In genomic region chr9:10713641-10714040, GRCm38 (mm10) we compare ENCODE assay signal across 26 mouse cellular contexts.
A peak's percentile ranks its signal among the peaks of the same experiment; 100 is the strongest.
DNase-seq lines count a peak whose midpoint lies in the region; ATAC-seq and TF ChIP-seq lines count a peak whose summit lies in the region.
"Had no signal": no experiment of that assay in that cellular context is flagged by ENCODE, and none has a peak within 500 bp of the region (broad histone marks: within the 10 kb centered on the region; RNA-seq: fewer than 3 reads in every experiment).

No protein-coding gene starts in this region.

- H3K9me3 ChIP-seq in midbrain, embryonic 11.5 days (ENCODE audit: control insufficient read depth, low read length): no peaks in the 10 kb centered on the region
- H3K9me3 ChIP-seq in midbrain, embryonic 14.5 days (ENCODE audit: control insufficient read depth, low read length): no peaks in the 10 kb centered on the region
- H3K9me3 ChIP-seq: embryonic facial prominence, embryonic 13.5 days; embryonic facial prominence, embryonic 15.5 days; forebrain, embryonic 10.5 days; forebrain, embryonic 12.5 days; G1E had no signal

- H3K4me2 ChIP-seq in midbrain, embryonic 11.5 days: no peak overlapping the region
- no peak overlapping the region for H3K4me2 ChIP-seq in midbrain, embryonic 14.5 days (ENCODE audit: low read length)
- H3K4me2 ChIP-seq: embryonic facial prominence, embryonic 13.5 days; embryonic facial prominence, embryonic 15.5 days; forebrain, embryonic 12.5 days had no signal

- no peak for TF ChIP-seq POLR2A in kidney, adult 2 months (IDR thresholded peaks at IDR 0.05; ENCODE audit: low read depth, low read length)

- no peak overlapping the region for H3K27ac ChIP-seq in midbrain, embryonic 11.5 days (ENCODE audit: low read depth, low read length)
- no peak overlapping the region for H3K27ac ChIP-seq in midbrain, embryonic 14.5 days (replicated peaks; ENCODE audit: low read depth, low read length)
- no peak overlapping the region for H3K27ac ChIP-seq in kidney, adult 2 months (ENCODE audit: insufficient read depth, low read depth, low read length)
- H3K27ac ChIP-seq: embryonic facial prominence, embryonic 13.5 days; embryonic facial prominence, embryonic 15.5 days; forebrain, embryonic 10.5 days; forebrain, embryonic 12.5 days had no signal

- WGBS in midbrain, embryonic 11.5 days: 6% methylated on average over 1 of the region's 1 CpGs
- WGBS in midbrain, embryonic 14.5 days: 15% methylated on average over 1 of the region's 1 CpGs
- 17% methylated on average over 1 of the region's 1 CpGs for WGBS in kidney, adult 2 months

- TF ChIP-seq CTCF in kidney, adult 2 months (conservative IDR thresholded peaks at IDR 0.05; ENCODE audit: insufficient read depth, insufficient read length, low read depth, low read length): no peak

- H3K9ac ChIP-seq in midbrain, embryonic 11.5 days (ENCODE audit: low read length): no peak overlapping the region
- H3K9ac ChIP-seq in midbrain, embryonic 14.5 days (replicated peaks; ENCODE audit: low read length): no peak overlapping the region
- H3K9ac ChIP-seq: embryonic facial prominence, embryonic 13.5 days; embryonic facial prominence, embryonic 15.5 days; forebrain, embryonic 12.5 days had no signal

- DNase-seq in midbrain, embryonic 11.5 days (ENCODE audit: low spot score, missing footprints): peak; percentile 39
- no peak for DNase-seq in midbrain, embryonic 14.5 days
- DNase-seq in ES-CJ7 (ENCODE audit: low read depth, low spot score): peak; percentile 51
- peak; percentile 66 for DNase-seq in R1 (ENCODE audit: low read depth, low spot score)
- no peak for DNase-seq in kidney, adult 2 months
- no peak for DNase-seq in kidney, postnatal 14 days
- DNase-seq in cerebellum, adult 11-12 months: no peak
- DNase-seq: adrenal gland, adult 8-10 months; adrenal gland, postnatal 14 days; adrenal gland, postnatal 36 days; cerebellum, adult 18-20 months; cerebellum, adult 8-10 months; cerebellum, adult 9-11 months; cerebellum, postnatal 14 days; cerebellum, postnatal 36 days; embryo, embryonic 11 days had no signal

- no peaks in the 10 kb centered on the region for H3K27me3 ChIP-seq in midbrain, embryonic 11.5 days (ENCODE audit: control insufficient read depth, insufficient read depth, low read length)
- no peaks in the 10 kb centered on the region for H3K27me3 ChIP-seq in midbrain, embryonic 14.5 days (ENCODE audit: control insufficient read depth, insufficient read depth, low read length)
- no peaks in the 10 kb centered on the region for H3K27me3 ChIP-seq in kidney, adult 2 months (replicated peaks; ENCODE audit: control insufficient read depth, insufficient read depth, low read length)
- H3K27me3 ChIP-seq: embryonic facial prominence, embryonic 13.5 days; embryonic facial prominence, embryonic 15.5 days; forebrain, embryonic 12.5 days; Patski had no signal

- H3K36me3 ChIP-seq in midbrain, embryonic 11.5 days (ENCODE audit: control insufficient read depth, insufficient read depth, low read length): no peaks in the 10 kb centered on the region
- H3K36me3 ChIP-seq in midbrain, embryonic 14.5 days (ENCODE audit: control insufficient read depth, insufficient read depth, low read length): no peaks in the 10 kb centered on the region
- no peaks in the 10 kb centered on the region for H3K36me3 ChIP-seq in kidney, adult 2 months (ENCODE audit: control insufficient read depth, insufficient read depth, low read length)
- H3K36me3 ChIP-seq: embryonic facial prominence, embryonic 13.5 days; embryonic facial prominence, embryonic 15.5 days; forebrain, embryonic 10.5 days; forebrain, embryonic 12.5 days; G1E had no signal

- H3K4me1 ChIP-seq in midbrain, embryonic 11.5 days (ENCODE audit: control insufficient read depth, insufficient read depth, low read length): no peaks in the 10 kb centered on the region
- H3K4me1 ChIP-seq in midbrain, embryonic 14.5 days (ENCODE audit: control insufficient read depth, insufficient read depth, low read length): no peaks in the 10 kb centered on the region
- no peaks in the 10 kb centered on the region for H3K4me1 ChIP-seq in kidney, adult 2 months (ENCODE audit: control insufficient read depth, insufficient read depth, low read length)
- H3K4me1 ChIP-seq: embryonic facial prominence, embryonic 13.5 days; embryonic facial prominence, embryonic 15.5 days; forebrain, embryonic 10.5 days; forebrain, embryonic 12.5 days had no signal

- H3K4me3 ChIP-seq in midbrain, embryonic 11.5 days (ENCODE audit: low read depth, low read length): no peak overlapping the region
- H3K4me3 ChIP-seq in midbrain, embryonic 14.5 days (replicated peaks; ENCODE audit: low read depth, low read length): no peak overlapping the region
- no peak overlapping the region for H3K4me3 ChIP-seq in kidney, adult 2 months (ENCODE audit: insufficient read depth, low read depth, low read length)
- H3K4me3 ChIP-seq: embryonic facial prominence, embryonic 13.5 days; embryonic facial prominence, embryonic 15.5 days; erythroblast, embryonic 14.5 days; forebrain, embryonic 10.5 days; forebrain, embryonic 12.5 days had no signal

- ATAC-seq in midbrain, embryonic 11.5 days (ENCODE audit: low FRiP score): no peak
- no peak for ATAC-seq in midbrain, embryonic 14.5 days (ENCODE audit: low FRiP score, low TSS enrichment)
- ATAC-seq: activated CD4-positive, CD25-positive, alpha-beta regulatory T cell, adult 4 months; forebrain, embryonic 14.5 days; forebrain, embryonic 16.5 days; Patski had no signal

Comparison
In these comparisons a context has a peak if more than half of its experiments do, and no peak if none do; other contexts are left out.
1. DNase-seq: peak in midbrain, embryonic 11.5 days (single experiment), ES-CJ7 (single experiment) and R1 (single experiment); none in midbrain, embryonic 14.5 days (single experiment), kidney, adult 2 months (single experiment), kidney, postnatal 14 days (single experiment) and cerebellum, adult 11-12 months (single experiment).